1 mouse cellular context compared by ENCODE assay signal in genomic region chr1:165641786-165642771, GRCm38 (mm10).
TF ChIP-seq lines count a peak whose summit lies in the region.

No protein-coding gene starts in this region.

TF ChIP-seq in CH12.LX, 34 proteins besides CTCF, POLR2A, EP300 and RAD21 (continued from another document):
- peak; percentile 96 for TF ChIP-seq ELF1 (IDR thresholded peaks at IDR 0.05; ENCODE audit: low read depth, low read length)
- TF ChIP-seq MAFK (IDR thresholded peaks at IDR 0.05; ENCODE audit: insufficient replicate concordance, low read length) = peak; percentile 96
- TF ChIP-seq JUND (conservative IDR thresholded peaks at IDR 0.05; ENCODE audit: low read depth, low read length) = no peak
- TF ChIP-seq TBP (conservative IDR thresholded peaks at IDR 0.05; ENCODE audit: low read depth, low read length) = peak; percentile 99
- peak; percentile 68 for TF ChIP-seq NRF1 (IDR thresholded peaks at IDR 0.05; ENCODE audit: low read depth, low read length)
- TF ChIP-seq MAX (IDR thresholded peaks at IDR 0.05; ENCODE audit: low read length) = peak; percentile 76
- TF ChIP-seq RCOR1 (conservative IDR thresholded peaks at IDR 0.05; ENCODE audit: low read depth, low read length) = no peak
- TF ChIP-seq MYC (IDR thresholded peaks at IDR 0.05; ENCODE audit: low read depth, low read length) = peak; percentile 53; the same call in 1 of the 2 replicates
- TF ChIP-seq ZC3H11A (IDR thresholded peaks at IDR 0.05; ENCODE audit: low read depth, low read length) = no peak
- peak; percentile 55; the same call in 1 of the 2 replicates for TF ChIP-seq IRF4 (IDR thresholded peaks at IDR 0.05; ENCODE audit: low read depth, low read length)
- TF ChIP-seq E2F4 (IDR thresholded peaks at IDR 0.05; ENCODE audit: insufficient replicate concordance, low read depth, low read length) = peak; percentile 51; the same call in 1 of the 2 replicates
- TF ChIP-seq POLR2AphosphoS2 (IDR thresholded peaks at IDR 0.05; ENCODE audit: low read depth, low read length) = 0 out of 2 replicates have a peak, but pooled peaks have one; percentile 35
- peak; percentile 64 for TF ChIP-seq HCFC1 (IDR thresholded peaks at IDR 0.05; ENCODE audit: low read depth, low read length)
- TF ChIP-seq GABPA (IDR thresholded peaks at IDR 0.05; ENCODE audit: insufficient replicate concordance, low read depth, low read length) = no peak
- peak; percentile 85 for TF ChIP-seq UBTF (IDR thresholded peaks at IDR 0.05; ENCODE audit: low read depth, low read length)
- TF ChIP-seq TCF12 (IDR thresholded peaks at IDR 0.05; ENCODE audit: low read depth, low read length) = peak; percentile 77
- peak; percentile 52; the same call in 1 of the 2 replicates for TF ChIP-seq MAZ (IDR thresholded peaks at IDR 0.05; ENCODE audit: low read depth, low read length)
- TF ChIP-seq SIN3A (IDR thresholded peaks at IDR 0.05; ENCODE audit: low read length) = peak; percentile 64; the same call in 1 of the 2 replicates
- TF ChIP-seq USF1 (IDR thresholded peaks at IDR 0.05; ENCODE audit: low read depth, low read length) = no peak
- no peak for TF ChIP-seq USF2 (conservative IDR thresholded peaks at IDR 0.05; ENCODE audit: low read depth, low read length)
- TF ChIP-seq BHLHE40 (IDR thresholded peaks at IDR 0.05; ENCODE audit: low read depth, low read length) = 0 out of 2 replicates have a peak, but pooled peaks have one; percentile 8
- peak; percentile 71 for TF ChIP-seq MXI1 (IDR thresholded peaks at IDR 0.05; ENCODE audit: low read depth, low read length)
- no peak for TF ChIP-seq JUN (IDR thresholded peaks at IDR 0.05; ENCODE audit: insufficient read depth, low read depth, low read length)
- TF ChIP-seq ZNF384 (IDR thresholded peaks at IDR 0.05; ENCODE audit: low read depth, low read length) = peak; percentile 85
